Mouse (Mus musculus): Measurements from ENCODE around the gene Ifnk.

Gene Ifnk

GRCm38 (mm10) chr4:35151756-35152155 is at the start of gene Ifnk:
Ifnk (plus strand) TSS chr4:35152056.
- no peak for ATAC-seq (ENCODE audit: low TSS enrichment)

- ATAC-seq (ENCODE audit: low TSS enrichment): no peak
These were observed 46.6 kb upstream of the Ifnk start for GRCm38 (mm10) chr4:35105115-35105773.

- ATAC-seq (ENCODE audit: low TSS enrichment): no peak
These were observed 39.4 kb upstream of the Ifnk start for GRCm38 (mm10) chr4:35112452-35112851.

GRCm38 (mm10) chr4:35113516-35114248 is 38.2 kb upstream of the Ifnk start:
- ATAC-seq (ENCODE audit: low TSS enrichment): no peak

GRCm38 (mm10) chr4:35114950-35115349 is 36.9 kb upstream of the Ifnk start:
- no peak for ATAC-seq (ENCODE audit: low TSS enrichment)

GRCm38 (mm10) chr4:35115933-35116332 is 35.9 kb upstream of the Ifnk start:
- ATAC-seq (ENCODE audit: low TSS enrichment): peak; percentile 70

GRCm38 (mm10) chr4:35117144-35117543 is 34.7 kb upstream of the Ifnk start:
- no peak for ATAC-seq (ENCODE audit: low TSS enrichment)

GRCm38 (mm10) chr4:35118851-35119250 is 33.0 kb upstream of the Ifnk start:
- ATAC-seq (ENCODE audit: low TSS enrichment): no peak

GRCm38 (mm10) chr4:35120159-35120558 is 31.7 kb upstream of the Ifnk start:
- ATAC-seq (ENCODE audit: low TSS enrichment): no peak

GRCm38 (mm10) chr4:35120575-35120974 is 31.3 kb upstream of the Ifnk start:
- no peak for ATAC-seq (ENCODE audit: low TSS enrichment)

GRCm38 (mm10) chr4:35121060-35121459 is 30.8 kb upstream of the Ifnk start:
- peak; percentile 80 for ATAC-seq (ENCODE audit: low TSS enrichment)

- no peak for ATAC-seq (ENCODE audit: low TSS enrichment)
These were observed 28.8 kb upstream of the Ifnk start for GRCm38 (mm10) chr4:35123087-35123486.

- ATAC-seq (ENCODE audit: low TSS enrichment): no peak
These were observed 27.8 kb upstream of the Ifnk start for GRCm38 (mm10) chr4:35124027-35124426.

- ATAC-seq (ENCODE audit: low TSS enrichment): no peak
These were observed 26.5 kb upstream of the Ifnk start for GRCm38 (mm10) chr4:35125299-35125777.

GRCm38 (mm10) chr4:35126776-35127175 is 25.1 kb upstream of the Ifnk start:
- no peak for ATAC-seq (ENCODE audit: low TSS enrichment)

- ATAC-seq (ENCODE audit: low TSS enrichment): no peak
These were observed 24.1 kb upstream of the Ifnk start for GRCm38 (mm10) chr4:35127759-35128158.

GRCm38 (mm10) chr4:35130411-35130948 is 21.4 kb upstream of the Ifnk start:
- ATAC-seq (ENCODE audit: low TSS enrichment): no peak

GRCm38 (mm10) chr4:35131592-35131991 is 20.3 kb upstream of the Ifnk start:
- no peak for ATAC-seq (ENCODE audit: low TSS enrichment)

GRCm38 (mm10) chr4:35133411-35133810 is 18.4 kb upstream of the Ifnk start:
- ATAC-seq (ENCODE audit: low TSS enrichment): no peak

- ATAC-seq (ENCODE audit: low TSS enrichment): no peak
These were observed 16.8 kb upstream of the Ifnk start for GRCm38 (mm10) chr4:35134846-35135611.

- ATAC-seq (ENCODE audit: low TSS enrichment): no peak
These were observed 16.1 kb upstream of the Ifnk start for GRCm38 (mm10) chr4:35135806-35136205.

GRCm38 (mm10) chr4:35136996-35137395 is 14.9 kb upstream of the Ifnk start:
- ATAC-seq (ENCODE audit: low TSS enrichment): no peak
